Mouse (Mus musculus): ENCODE data around the gene Ifng.

The Ifng gene

GRCm38 (mm10) chr10:118479244-118479643 lies 38.4 kb downstream of the Ifng start:
- no peak for DNase-seq (ENCODE audit: extremely low spot score, low spot score)

GRCm38 (mm10) chr10:118480118-118480517 lies 39.3 kb downstream of the Ifng start:
- no peak for DNase-seq (ENCODE audit: extremely low spot score, low spot score)

GRCm38 (mm10) chr10:118480793-118481192 lies 39.9 kb downstream of the Ifng start:
- DNase-seq (ENCODE audit: extremely low spot score, low spot score), result no peak

GRCm38 (mm10) chr10:118494109-118494508 lies 53.3 kb downstream of the Ifng start:
- no peak for DNase-seq (ENCODE audit: extremely low spot score, low spot score)

GRCm38 (mm10) chr10:118495362-118495761 lies 54.5 kb downstream of the Ifng start:
- DNase-seq (ENCODE audit: extremely low spot score, low spot score), result no peak

Measured in neural tube, embryonic 10.5 days (tissue).